Mouse (Mus musculus): ENCODE results near the gene Igfbpl1. TPM values are rescaled to one million over a fixed set of nuclear protein-coding genes. Genes with fewer than 3 reads are reported as not detected.

The Igfbpl1 gene
- total RNA-seq (2014; rRNA removed) (86.1 and 103 TPM in 2 replicates), polyA plus RNA-seq (2015; fragmentation: Nextera tagmentation; extraction: Ambion mirVana) (20.3 and 22.2 TPM in 2 replicates)

DNA sequence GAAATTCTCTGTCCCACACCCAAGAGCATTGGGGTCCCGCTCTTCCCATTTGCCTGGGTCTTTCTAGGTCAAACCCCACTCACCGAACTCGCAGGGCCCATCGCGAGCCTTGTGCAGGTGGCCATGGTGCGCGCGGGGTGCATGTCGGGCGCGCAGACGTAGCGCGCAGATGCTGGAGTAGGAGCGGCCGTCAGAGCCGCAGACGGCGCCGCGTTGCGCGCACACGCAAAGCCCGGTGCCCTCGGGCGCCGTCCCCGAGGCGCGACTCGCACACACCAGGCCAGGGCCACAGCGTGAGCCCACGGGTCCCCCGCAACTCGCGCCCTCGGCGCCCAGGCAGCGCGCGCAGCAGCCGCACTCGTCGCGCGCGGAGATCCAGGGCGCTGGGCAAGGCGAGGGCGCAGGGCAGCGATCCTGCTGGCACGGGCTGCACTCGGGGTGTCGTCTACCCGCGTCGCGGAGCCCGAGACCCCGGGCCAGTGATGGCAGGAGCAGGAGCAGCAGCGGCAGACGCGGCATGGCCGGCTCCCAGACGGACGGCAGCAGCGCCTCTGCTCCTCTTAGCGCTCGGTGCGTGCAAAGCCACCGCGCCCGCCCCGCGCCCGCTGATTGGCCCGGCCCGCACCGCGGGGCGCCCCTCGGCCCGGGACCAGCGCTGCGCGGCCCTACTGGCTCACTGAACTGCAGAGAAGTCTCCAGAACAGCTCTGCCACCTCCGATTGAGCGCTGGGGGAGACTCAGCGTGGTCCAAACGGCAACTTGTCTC lies at the start of gene Igfbpl1:
Igfbpl1 (minus strand) TSS at position 649 of the 766 bp plus-strand sequence.
- ATAC-seq: peak; percentile 28; the same call in 1 of the 2 replicates
- DNase-seq (ENCODE audit: low spot score): peak; percentile 73
- no peak for TF ChIP-seq CTCF (IDR thresholded peaks at IDR 0.05; ENCODE audit: low read depth)
- Histone ChIP-seq H3K27ac (peak within 1 kb of the TSS; percentile 52), H3K4me3 (ENCODE audit: low read length) (peak within 1 kb of the TSS; percentile 43), H3K36me3 (ENCODE audit: insufficient read depth, low read length) (no peaks in the 10 kb centered on the region), H3K4me1 (ENCODE audit: insufficient read depth, low read length) (peaks cover 18% of the 10 kb centered on the region), H3K9me3 (ENCODE audit: low read length) (no peaks in the 10 kb centered on the region), H3K4me2 (ENCODE audit: low read depth, low read length) (peak within 1 kb of the TSS; percentile 51), H3K27me3 (ENCODE audit: insufficient read depth, low read length) (0 out of 2 replicates have a peak, but pooled peaks cover 11% of the 10 kb centered on the region), H3K9ac (replicated peaks; ENCODE audit: low read length) (peak within 1 kb of the TSS; percentile 34)
- under 1% methylated on average over 72 of the region's 91 CpGs for WGBS

DNA sequence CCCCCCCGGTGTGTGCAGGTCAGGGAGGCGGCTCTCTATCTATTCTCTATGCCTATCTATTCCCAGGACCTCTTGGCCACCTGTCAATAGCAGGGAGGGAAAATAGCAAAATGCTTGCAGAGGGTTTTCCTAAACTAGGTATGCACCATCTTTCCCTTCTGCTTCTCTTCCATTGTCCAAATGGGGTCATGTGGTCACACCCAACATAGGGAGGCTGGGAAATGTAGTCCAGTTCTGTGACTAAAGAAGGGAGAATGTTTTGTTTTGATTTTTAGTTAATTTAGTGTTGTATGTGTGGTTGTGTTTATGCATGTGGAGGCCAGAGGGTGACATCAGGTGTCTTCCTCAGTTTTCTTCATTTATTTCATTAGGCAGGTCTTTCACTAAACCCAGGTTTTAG lies 45.4 kb upstream of the Igfbpl1 start:
- no peak for TF ChIP-seq CTCF (IDR thresholded peaks at IDR 0.05; ENCODE audit: low read depth)
- Histone ChIP-seq H3K4me1 (ENCODE audit: insufficient read depth, low read length) (no peaks in the 10 kb centered on the region), H3K9ac (replicated peaks; ENCODE audit: low read length) (no peak overlapping the region), H3K36me3 (ENCODE audit: insufficient read depth, low read length) (no peaks in the 10 kb centered on the region), H3K4me3 (ENCODE audit: low read length) (no peak overlapping the region), H3K27ac (no peak overlapping the region), H3K9me3 (ENCODE audit: low read length) (no peaks in the 10 kb centered on the region), H3K27me3 (ENCODE audit: insufficient read depth, low read length) (no peaks in the 10 kb centered on the region), H3K4me2 (ENCODE audit: low read depth, low read length) (no peak overlapping the region)
- DNase-seq (ENCODE audit: low spot score) (peak; percentile 17), ATAC-seq (no peak)
- 86% methylated on average over 2 of the region's 2 CpGs for WGBS

GRCm38 (mm10) chr4:45869021-45869815 lies 42.5 kb upstream of the Igfbpl1 start:
- no peak overlapping the region for H3K27ac ChIP-seq
- no peak for TF ChIP-seq CTCF (IDR thresholded peaks at IDR 0.05; ENCODE audit: low read depth)
- H3K36me3 ChIP-seq (ENCODE audit: insufficient read depth, low read length): no peaks in the 10 kb centered on the region
- no peaks in the 10 kb centered on the region for H3K9me3 ChIP-seq (ENCODE audit: low read length)
- 26% methylated on average over 24 of the region's 24 CpGs for WGBS
- H3K27me3 ChIP-seq (ENCODE audit: insufficient read depth, low read length): no peaks in the 10 kb centered on the region
- DNase-seq (ENCODE audit: low spot score): no peak
- H3K4me1 ChIP-seq (ENCODE audit: insufficient read depth, low read length): no peaks in the 10 kb centered on the region
- no peak overlapping the region for H3K9ac ChIP-seq (replicated peaks; ENCODE audit: low read length)
- H3K4me3 ChIP-seq (ENCODE audit: low read length): no peak overlapping the region
- H3K4me2 ChIP-seq (ENCODE audit: low read depth, low read length): 0 out of 2 replicates have a peak overlapping the region, but pooled peaks have one; percentile 27
- no peak for ATAC-seq

DNA sequence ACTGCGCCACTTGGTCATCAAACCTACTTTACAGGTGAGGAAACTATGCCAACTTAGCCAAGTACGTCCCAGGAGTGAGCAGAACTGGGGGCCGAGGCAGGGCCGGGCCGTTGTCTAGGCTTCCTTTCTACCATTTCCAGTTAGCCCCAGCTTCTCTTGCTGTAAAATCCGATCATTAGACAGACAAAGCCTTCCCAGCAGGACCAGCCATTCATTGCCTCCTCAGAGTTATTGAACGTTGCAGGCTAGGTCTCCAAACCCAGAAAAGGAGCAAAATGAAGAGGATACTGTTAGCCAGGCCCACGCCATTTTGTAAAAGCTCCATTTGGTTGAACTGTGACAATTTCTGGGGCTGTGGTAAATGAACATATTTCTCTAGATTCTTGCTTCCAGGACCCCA lies 40.7 kb upstream of the Igfbpl1 start:
- Histone ChIP-seq H3K27me3 (ENCODE audit: insufficient read depth, low read length) (no peaks in the 10 kb centered on the region), H3K36me3 (ENCODE audit: insufficient read depth, low read length) (no peaks in the 10 kb centered on the region), H3K27ac (no peak overlapping the region), H3K9ac (replicated peaks; ENCODE audit: low read length) (no peak overlapping the region), H3K4me3 (ENCODE audit: low read length) (no peak overlapping the region), H3K9me3 (ENCODE audit: low read length) (no peaks in the 10 kb centered on the region), H3K4me1 (ENCODE audit: insufficient read depth, low read length) (no peaks in the 10 kb centered on the region), H3K4me2 (ENCODE audit: low read depth, low read length) (no peak overlapping the region)
- 44% methylated on average over 8 of the region's 8 CpGs for WGBS
- no peak for ATAC-seq
- DNase-seq (ENCODE audit: low spot score): no peak
- no peak for TF ChIP-seq CTCF (IDR thresholded peaks at IDR 0.05; ENCODE audit: low read depth)

DNA sequence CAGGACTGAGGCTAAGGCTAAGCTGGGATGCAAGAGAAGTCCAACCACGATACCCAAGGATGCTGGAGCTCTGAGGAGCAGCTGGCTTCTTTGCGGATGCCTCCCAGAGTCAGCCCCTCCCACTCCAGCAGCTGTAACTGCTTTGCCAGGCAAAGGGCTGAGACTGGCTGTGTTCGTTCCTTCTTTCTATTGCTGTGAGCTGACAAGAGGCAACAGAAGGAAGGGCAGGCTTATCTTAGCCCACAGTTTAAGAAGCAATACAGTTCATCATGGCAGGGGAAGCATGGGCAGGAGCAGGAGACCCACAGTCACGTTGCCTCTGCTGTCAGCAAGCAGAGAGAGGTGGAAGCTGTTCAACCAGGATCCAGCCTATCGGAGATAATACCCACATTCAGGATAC lies 34.4 kb upstream of the Igfbpl1 start:
- WGBS: 57% methylated on average over 5 of the region's 5 CpGs
- H3K9ac ChIP-seq (replicated peaks; ENCODE audit: low read length): no peak overlapping the region
- no peak overlapping the region for H3K27ac ChIP-seq
- no peak for DNase-seq (ENCODE audit: low spot score)
- no peak overlapping the region for H3K4me3 ChIP-seq (ENCODE audit: low read length)
- no peak overlapping the region for H3K4me2 ChIP-seq (ENCODE audit: low read depth, low read length)
- no peak for ATAC-seq
- no peaks in the 10 kb centered on the region for H3K9me3 ChIP-seq (ENCODE audit: low read length)
- H3K27me3 ChIP-seq (ENCODE audit: insufficient read depth, low read length): no peaks in the 10 kb centered on the region
- TF ChIP-seq CTCF (IDR thresholded peaks at IDR 0.05; ENCODE audit: low read depth): no peak
- H3K4me1 ChIP-seq (ENCODE audit: insufficient read depth, low read length): no peaks in the 10 kb centered on the region
- H3K36me3 ChIP-seq (ENCODE audit: insufficient read depth, low read length): no peaks in the 10 kb centered on the region

DNA sequence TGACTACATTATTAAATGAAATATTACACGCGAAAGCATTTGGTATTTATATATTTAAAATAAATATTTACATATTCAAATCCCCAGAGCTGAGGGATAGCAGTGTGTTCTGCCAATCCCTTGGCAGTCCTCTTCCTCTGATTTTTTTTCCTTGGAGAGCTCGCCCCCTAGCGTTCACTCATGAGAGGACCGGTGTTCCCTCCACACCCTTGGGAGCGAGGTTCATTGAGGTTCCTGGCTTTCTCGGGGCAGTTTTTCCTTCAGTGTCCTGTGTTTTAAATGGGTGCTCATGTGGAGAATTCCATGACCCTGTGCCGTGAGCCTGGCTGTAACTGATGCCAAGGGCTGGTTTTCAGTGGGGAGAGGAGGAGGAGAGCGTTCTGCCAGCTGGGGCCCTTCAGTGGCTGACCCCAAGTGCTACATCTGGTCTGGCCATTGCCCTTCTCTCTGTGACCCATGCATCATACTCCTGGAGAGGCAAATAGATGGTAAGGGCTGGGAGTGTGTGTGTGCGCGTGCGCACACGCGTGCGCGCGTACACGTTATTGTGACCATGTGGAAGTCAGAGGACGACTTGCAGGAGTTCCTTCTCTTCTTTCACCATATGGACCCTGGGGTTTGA lies 29.2 kb upstream of the Igfbpl1 start:
- ATAC-seq (0 out of 2 replicates have a peak, but pooled peaks have one; percentile 70), DNase-seq (ENCODE audit: low spot score) (peak; percentile 83)
- H3K36me3 ChIP-seq (ENCODE audit: insufficient read depth, low read length): no peaks in the 10 kb centered on the region
- TF ChIP-seq CTCF (IDR thresholded peaks at IDR 0.05; ENCODE audit: low read depth): peak; percentile 84
- H3K4me3 ChIP-seq (ENCODE audit: low read length): no peak overlapping the region
- whole genome bisulfite sequencing: 45% methylated on average over 19 of the region's 19 CpGs
- H3K9ac ChIP-seq (replicated peaks; ENCODE audit: low read length): no peak overlapping the region
- H3K4me1 ChIP-seq (ENCODE audit: insufficient read depth, low read length): no peaks in the 10 kb centered on the region
- no peak overlapping the region for H3K27ac ChIP-seq
- no peaks in the 10 kb centered on the region for H3K9me3 ChIP-seq (ENCODE audit: low read length)
- no peaks in the 10 kb centered on the region for H3K27me3 ChIP-seq (ENCODE audit: insufficient read depth, low read length)
- H3K4me2 ChIP-seq (ENCODE audit: low read depth, low read length): no peak overlapping the region
